Mouse (Mus musculus): ENCODE results near the gene Btbd11. TPM values are rescaled to one million over a fixed set of nuclear protein-coding genes. Genes with fewer than 3 reads are reported as not detected.

The Btbd11 gene
- polyA plus RNA-seq, 1 experiment from 2014 or later: 0.77 TPM

GRCm38 (mm10) chr10:85464152-85464551 is 77.5 kb downstream of the Btbd11 start:
- Histone ChIP-seq H3K4me1 (ENCODE audit: control insufficient read depth, insufficient read depth, low read length) (no peaks in the 10 kb centered on the region), H3K9ac (ENCODE audit: low read depth, low read length) (no peak overlapping the region), H3K4me2 (no peak overlapping the region), H3K27me3 (ENCODE audit: control insufficient read depth, insufficient read depth, low read length) (no peaks in the 10 kb centered on the region; the same call in 1 of the 2 replicates), H3K9me3 (replicated peaks; ENCODE audit: control insufficient read depth, low read length) (no peaks in the 10 kb centered on the region), H3K4me3 (ENCODE audit: low read depth, low read length) (no peak overlapping the region), H3K27ac (ENCODE audit: low read depth, low read length) (no peak overlapping the region), H3K36me3 (ENCODE audit: control insufficient read depth, insufficient read depth, low read length) (no peaks in the 10 kb centered on the region)
- ATAC-seq (replicated peaks; ENCODE audit: insufficient number of reproducible peaks, low FRiP score, low TSS enrichment): no peak
- WGBS (ENCODE audit: insufficient replicate concordance): 56% methylated on average over 6 of the region's 6 CpGs

DNA sequence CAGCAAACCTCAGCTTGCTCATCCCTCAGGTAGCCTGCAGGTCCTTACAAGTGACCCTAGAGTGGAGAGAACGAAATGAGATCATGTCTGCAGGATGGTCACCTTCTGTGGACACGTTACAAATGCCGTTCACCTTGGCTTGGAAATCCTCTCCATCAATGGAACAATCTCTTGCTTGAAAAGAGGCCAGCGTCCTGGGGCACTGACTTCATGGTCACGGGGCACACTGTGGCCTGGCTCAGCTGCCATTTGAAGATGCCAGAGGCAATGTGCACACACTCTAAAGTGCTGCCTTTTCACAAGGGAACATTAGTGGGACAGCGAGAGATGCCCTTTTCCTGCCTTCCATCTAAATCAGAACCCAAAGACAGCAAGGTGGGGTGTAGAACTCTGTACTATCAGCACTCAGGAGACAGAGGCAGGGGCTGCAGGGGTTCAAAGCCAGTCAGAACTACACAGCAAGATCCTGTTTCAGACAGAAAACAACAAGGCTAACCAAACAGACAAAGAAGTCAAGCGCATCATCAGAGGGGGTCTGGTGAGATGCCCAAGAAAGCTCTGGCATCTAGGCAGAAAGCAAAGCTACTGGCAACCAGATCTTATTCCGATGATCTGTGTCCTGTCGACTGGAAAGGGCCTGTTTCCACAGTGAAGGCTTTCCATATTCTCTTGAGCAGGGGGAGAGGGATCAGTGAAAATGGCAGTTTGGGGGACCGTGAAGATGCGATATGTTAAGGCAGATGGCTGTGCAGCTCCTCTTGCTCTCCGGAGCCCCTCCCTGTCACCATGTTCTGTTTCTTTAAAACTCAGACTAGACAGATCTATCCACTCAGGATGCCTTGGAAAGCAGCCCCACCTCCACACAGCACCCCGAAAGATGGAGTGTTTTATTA is 79.1 kb downstream of the Btbd11 start:
- H3K27me3 ChIP-seq (ENCODE audit: control insufficient read depth, insufficient read depth, low read length): no peaks in the 10 kb centered on the region; the same call in 1 of the 2 replicates
- no peak overlapping the region for H3K27ac ChIP-seq (ENCODE audit: low read depth, low read length)
- 79% methylated on average over 13 of the region's 13 CpGs for WGBS (ENCODE audit: insufficient replicate concordance)
- H3K9me3 ChIP-seq (replicated peaks; ENCODE audit: control insufficient read depth, low read length): no peaks in the 10 kb centered on the region
- H3K4me2 ChIP-seq: no peak overlapping the region
- ATAC-seq (replicated peaks; ENCODE audit: insufficient number of reproducible peaks, low FRiP score, low TSS enrichment): no peak
- no peak overlapping the region for H3K9ac ChIP-seq (ENCODE audit: low read depth, low read length)
- no peak overlapping the region for H3K4me3 ChIP-seq (ENCODE audit: low read depth, low read length)
- H3K36me3 ChIP-seq (ENCODE audit: control insufficient read depth, insufficient read depth, low read length): no peaks in the 10 kb centered on the region
- H3K4me1 ChIP-seq (ENCODE audit: control insufficient read depth, insufficient read depth, low read length): no peaks in the 10 kb centered on the region

GRCm38 (mm10) chr10:85466409-85466761 is 79.8 kb downstream of the Btbd11 start:
- ATAC-seq (replicated peaks; ENCODE audit: insufficient number of reproducible peaks, low FRiP score, low TSS enrichment): no peak
- 56% methylated on average over 8 of the region's 8 CpGs for WGBS (ENCODE audit: insufficient replicate concordance)
- H3K9me3 ChIP-seq (replicated peaks; ENCODE audit: control insufficient read depth, low read length): no peaks in the 10 kb centered on the region

DNA sequence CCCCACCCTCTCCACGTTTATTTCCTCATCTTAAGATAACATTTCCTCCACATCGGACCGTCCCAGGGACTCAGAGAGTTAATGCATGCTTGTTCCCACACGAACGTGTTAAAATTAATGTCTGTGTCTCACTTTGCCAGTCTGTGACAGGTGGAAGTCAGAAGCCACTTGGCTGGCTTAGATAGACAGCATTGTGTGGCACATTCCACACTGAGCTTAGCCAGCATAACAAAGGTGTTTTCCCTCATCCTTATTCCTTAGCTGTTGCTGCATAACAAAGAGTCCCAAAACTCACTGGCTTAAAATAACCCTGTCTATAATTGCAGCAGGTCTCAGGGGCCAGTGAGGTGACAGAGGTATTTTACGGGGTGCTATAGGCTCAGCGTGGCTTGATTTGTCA is 80.8 kb downstream of the Btbd11 start:
- no peak for ATAC-seq (replicated peaks; ENCODE audit: insufficient number of reproducible peaks, low FRiP score, low TSS enrichment)
- no peak overlapping the region for H3K4me2 ChIP-seq
- no peak overlapping the region for H3K27ac ChIP-seq (ENCODE audit: low read depth, low read length)
- H3K27me3 ChIP-seq (ENCODE audit: control insufficient read depth, insufficient read depth, low read length): no peaks in the 10 kb centered on the region; the same call in 1 of the 2 replicates
- 47% methylated on average over 7 of the region's 7 CpGs for WGBS (ENCODE audit: insufficient replicate concordance)
- no peak overlapping the region for H3K4me3 ChIP-seq (ENCODE audit: low read depth, low read length)
- H3K9me3 ChIP-seq (replicated peaks; ENCODE audit: control insufficient read depth, low read length): no peaks in the 10 kb centered on the region
- no peaks in the 10 kb centered on the region for H3K4me1 ChIP-seq (ENCODE audit: control insufficient read depth, insufficient read depth, low read length)
- no peaks in the 10 kb centered on the region for H3K36me3 ChIP-seq (ENCODE audit: control insufficient read depth, insufficient read depth, low read length)
- no peak overlapping the region for H3K9ac ChIP-seq (ENCODE audit: low read depth, low read length)

More at GRCm38 (mm10) chr10:85466409-85466761, 79.8 kb downstream of the Btbd11 start:
- no peaks in the 10 kb centered on the region for H3K36me3 ChIP-seq (ENCODE audit: control insufficient read depth, insufficient read depth, low read length)
- H3K27ac ChIP-seq (ENCODE audit: low read depth, low read length): no peak overlapping the region
- H3K27me3 ChIP-seq (ENCODE audit: control insufficient read depth, insufficient read depth, low read length): no peaks in the 10 kb centered on the region; the same call in 1 of the 2 replicates
- H3K4me3 ChIP-seq (ENCODE audit: low read depth, low read length): no peak overlapping the region
- H3K4me1 ChIP-seq (ENCODE audit: control insufficient read depth, insufficient read depth, low read length): no peaks in the 10 kb centered on the region
- H3K9ac ChIP-seq (ENCODE audit: low read depth, low read length): no peak overlapping the region
- no peak overlapping the region for H3K4me2 ChIP-seq

DNA sequence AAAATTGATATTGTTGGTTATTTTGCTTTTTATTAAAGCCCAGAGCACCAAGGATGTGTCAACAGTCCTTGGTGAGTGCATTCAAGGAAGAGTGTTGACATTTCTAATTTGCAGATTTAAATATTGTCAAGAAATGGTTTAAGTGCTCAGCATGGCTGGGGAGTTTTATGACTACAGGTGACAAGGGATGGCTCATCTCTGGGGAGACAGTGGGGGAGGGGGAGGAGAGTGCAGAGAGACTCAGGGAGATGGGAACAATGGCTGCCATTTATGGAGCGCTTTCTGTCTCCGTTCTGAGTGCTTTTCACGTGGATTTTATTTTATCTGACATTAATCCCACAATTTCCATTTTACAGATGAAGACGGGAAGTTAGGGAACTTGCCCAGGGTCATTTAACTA is 81.9 kb downstream of the Btbd11 start:
- H3K4me3 ChIP-seq (ENCODE audit: low read depth, low read length): no peak overlapping the region
- no peaks in the 10 kb centered on the region for H3K9me3 ChIP-seq (replicated peaks; ENCODE audit: control insufficient read depth, low read length)
- no peak overlapping the region for H3K9ac ChIP-seq (ENCODE audit: low read depth, low read length)
- WGBS (ENCODE audit: insufficient replicate concordance): 74% methylated on average over 4 of the region's 4 CpGs
- H3K27me3 ChIP-seq (ENCODE audit: control insufficient read depth, insufficient read depth, low read length): no peaks in the 10 kb centered on the region; the same call in 1 of the 2 replicates
- no peak overlapping the region for H3K27ac ChIP-seq (ENCODE audit: low read depth, low read length)
- H3K4me2 ChIP-seq: no peak overlapping the region
- no peaks in the 10 kb centered on the region for H3K4me1 ChIP-seq (ENCODE audit: control insufficient read depth, insufficient read depth, low read length)
- no peaks in the 10 kb centered on the region for H3K36me3 ChIP-seq (ENCODE audit: control insufficient read depth, insufficient read depth, low read length)
- no peak for ATAC-seq (replicated peaks; ENCODE audit: insufficient number of reproducible peaks, low FRiP score, low TSS enrichment)

DNA sequence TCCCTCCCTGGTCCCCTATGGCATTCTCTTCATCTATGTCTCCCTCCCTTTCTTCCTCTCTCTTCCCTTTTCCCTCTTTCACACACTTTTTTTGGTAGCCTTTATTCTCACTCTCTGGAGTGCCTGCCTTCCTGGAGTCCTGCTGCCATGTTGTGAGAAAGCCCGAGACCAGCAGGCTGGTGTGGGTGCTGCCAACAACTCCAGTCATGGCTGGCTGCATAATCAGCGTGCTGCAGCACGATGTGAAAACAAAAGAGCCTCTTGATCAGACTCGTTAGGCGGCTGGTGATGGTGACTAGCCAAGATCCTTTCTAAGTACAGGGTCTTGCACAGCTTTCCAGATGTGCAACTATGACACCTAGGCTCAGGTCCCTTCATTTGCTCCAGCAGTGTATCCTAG is 82.7 kb downstream of the Btbd11 start:
- H3K4me1 ChIP-seq (ENCODE audit: control insufficient read depth, insufficient read depth, low read length): no peaks in the 10 kb centered on the region
- H3K27ac ChIP-seq (ENCODE audit: low read depth, low read length): no peak overlapping the region
- no peak for ATAC-seq (replicated peaks; ENCODE audit: insufficient number of reproducible peaks, low FRiP score, low TSS enrichment)
- no peak overlapping the region for H3K9ac ChIP-seq (ENCODE audit: low read depth, low read length)
- no peaks in the 10 kb centered on the region for H3K36me3 ChIP-seq (ENCODE audit: control insufficient read depth, insufficient read depth, low read length)
- no peak overlapping the region for H3K4me3 ChIP-seq (ENCODE audit: low read depth, low read length)
- H3K9me3 ChIP-seq (replicated peaks; ENCODE audit: control insufficient read depth, low read length): no peaks in the 10 kb centered on the region
- H3K4me2 ChIP-seq: no peak overlapping the region
- WGBS (ENCODE audit: insufficient replicate concordance): 76% methylated on average over 5 of the region's 5 CpGs
- no peaks in the 10 kb centered on the region; the same call in 1 of the 2 replicates for H3K27me3 ChIP-seq (ENCODE audit: control insufficient read depth, insufficient read depth, low read length)

GRCm38 (mm10) chr10:85473265-85473664 is 86.7 kb downstream of the Btbd11 start:
- no peak overlapping the region for H3K9ac ChIP-seq (ENCODE audit: low read depth, low read length)
- WGBS (ENCODE audit: insufficient replicate concordance): 54% methylated on average over 4 of the region's 4 CpGs
- no peak overlapping the region for H3K27ac ChIP-seq (ENCODE audit: low read depth, low read length)
- no peaks in the 10 kb centered on the region for H3K4me1 ChIP-seq (ENCODE audit: control insufficient read depth, insufficient read depth, low read length)
- H3K4me2 ChIP-seq: no peak overlapping the region
- no peak overlapping the region for H3K4me3 ChIP-seq (ENCODE audit: low read depth, low read length)
- no peak for ATAC-seq (replicated peaks; ENCODE audit: insufficient number of reproducible peaks, low FRiP score, low TSS enrichment)
- H3K9me3 ChIP-seq (replicated peaks; ENCODE audit: control insufficient read depth, low read length): no peaks in the 10 kb centered on the region
- H3K27me3 ChIP-seq (ENCODE audit: control insufficient read depth, insufficient read depth, low read length): no peaks in the 10 kb centered on the region
- H3K36me3 ChIP-seq (ENCODE audit: control insufficient read depth, insufficient read depth, low read length): no peaks in the 10 kb centered on the region

DNA sequence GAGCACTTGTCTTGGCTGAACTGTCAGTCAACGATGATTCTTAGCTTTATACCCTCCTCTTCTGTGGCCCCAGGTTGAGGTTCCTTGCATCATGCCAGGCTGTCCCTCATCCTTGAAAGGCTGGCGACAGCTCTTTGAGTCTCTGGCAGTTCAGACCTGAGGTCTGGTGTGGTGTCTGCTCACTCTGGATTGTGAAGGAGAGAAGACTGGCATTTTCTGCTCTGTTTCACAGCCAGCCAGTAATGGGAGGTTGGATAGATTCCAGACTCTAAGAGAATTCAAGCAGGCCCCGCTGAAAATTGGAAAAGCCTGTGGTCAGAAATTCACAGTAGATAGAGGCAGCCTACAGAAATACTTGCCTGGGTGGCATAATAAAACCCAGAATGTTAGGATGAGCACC is 87.3 kb downstream of the Btbd11 start:
- H3K9me3 ChIP-seq (replicated peaks; ENCODE audit: control insufficient read depth, low read length): no peaks in the 10 kb centered on the region
- H3K4me3 ChIP-seq (ENCODE audit: low read depth, low read length): no peak overlapping the region
- H3K27ac ChIP-seq (ENCODE audit: low read depth, low read length): no peak overlapping the region
- H3K27me3 ChIP-seq (ENCODE audit: control insufficient read depth, insufficient read depth, low read length): no peaks in the 10 kb centered on the region
- ATAC-seq (replicated peaks; ENCODE audit: insufficient number of reproducible peaks, low FRiP score, low TSS enrichment): no peak
- H3K9ac ChIP-seq (ENCODE audit: low read depth, low read length): no peak overlapping the region
- 68% methylated on average over 3 of the region's 3 CpGs for WGBS (ENCODE audit: insufficient replicate concordance)
- H3K4me1 ChIP-seq (ENCODE audit: control insufficient read depth, insufficient read depth, low read length): no peaks in the 10 kb centered on the region
- no peak overlapping the region for H3K4me2 ChIP-seq
- no peaks in the 10 kb centered on the region for H3K36me3 ChIP-seq (ENCODE audit: control insufficient read depth, insufficient read depth, low read length)
